Mouse (Mus musculus) liver, embryonic 13.5 days (tissue): Measurements from ENCODE around the gene Gzmf. TPM values are rescaled to one million over a fixed set of nuclear protein-coding genes. Genes with fewer than 3 reads are reported as not detected.
"Not testable (repeated sequence)": the region's sequence is repeated elsewhere in the genome, so short reads cannot be mapped to it uniquely, and the experiment has no call there.

Source experiments
- ATAC-seq: fragments of 200-750 bp; cut with Nextera tagmentation; 2 replicates; pipeline ENCODE4 v1.8.0; 2017; ENCODE audit warnings: low read depth, mild to moderate bottlenecking, moderate number of reproducible peaks, moderate library complexity
- DNase-seq: peaks from one replicate; pipeline ENCODE4 v3.0.0; 2022
- H3K27ac ChIP-seq: fragments of 300-500 bp; sonication (generic); 2 replicates; pipeline ENCODE4 v1.5.1; 2015; ENCODE audit warnings: moderate library complexity, mild to moderate bottlenecking, inconsistent platforms
- H3K27me3 ChIP-seq: fragments of 300-500 bp; sonication (generic); 2 replicates; pipeline ENCODE4 v1.6.1; 2015; ENCODE audit warnings: mild to moderate bottlenecking, inconsistent platforms
- H3K36me3 ChIP-seq: fragments of 300-500 bp; sonication (generic); 2 replicates; pipeline ENCODE4 v1.6.1; 2015; ENCODE audit warnings: mild to moderate bottlenecking, inconsistent platforms
- H3K4me1 ChIP-seq: fragments of 300-500 bp; sonication (generic); replicated peaks from 2 replicates; pipeline ENCODE4 v1.6.1; 2015; ENCODE audit warnings: inconsistent platforms
- H3K4me2 ChIP-seq: fragments of 300-500 bp; sonication (generic); 2 replicates; pipeline ENCODE4 v1.6.1; 2015; ENCODE audit warnings: inconsistent platforms, mild to moderate bottlenecking, moderate library complexity
- H3K4me3 ChIP-seq: fragments of 300-500 bp; sonication (generic); replicated peaks from 2 replicates; pipeline ENCODE4 v1.5.1; 2015; ENCODE audit warnings: mild to moderate bottlenecking, inconsistent platforms
- H3K9ac ChIP-seq: fragments of 300-500 bp; sonication (generic); 2 replicates; pipeline ENCODE4 v1.6.1; 2015; ENCODE audit warnings: mild to moderate bottlenecking, inconsistent platforms
- H3K9me3 ChIP-seq: fragments of 300-500 bp; sonication (generic); replicated peaks from 2 replicates; pipeline ENCODE4 v1.6.1; 2016; ENCODE audit warnings: inconsistent platforms
- WGBS: fragments of 180-500 bp; shearing (Covaris S2); methylation state at CpG from one replicate; pipeline ENCODE4 v1.1.7; 2015; ENCODE audit not compliant: insufficient replicate concordance; 5-methylcytosine and 5-hydroxymethylcytosine counted together
- polyA plus RNA-seq: library from polyadenylated mRNA; unstranded; fragments of >200 nt; fragmentation: Nextera tagmentation; extraction: Ambion mirVana; gene quantifications from 2 replicates; pipeline ENCODE4 v1.2.1, GENCODE M21; 2015

Gene Gzmf
- polyA plus RNA-seq, 1 experiment from 2014 or later, result not detected

GRCm38 (mm10) chr14:56168009-56168408 lies 43.2 kb downstream of the Gzmf start:
- no peaks in the 10 kb centered on the region for H3K9me3 ChIP-seq
- no peak overlapping the region for H3K4me2 ChIP-seq
- no peak overlapping the region for H3K27ac ChIP-seq
- H3K36me3 ChIP-seq, result no peaks in the 10 kb centered on the region
- no peak overlapping the region for H3K4me3 ChIP-seq
- no peaks in the 10 kb centered on the region for H3K27me3 ChIP-seq
- no peak for ATAC-seq
- H3K9ac ChIP-seq, result no peak overlapping the region
- H3K4me1 ChIP-seq, result no peaks in the 10 kb centered on the region
- 48% methylated on average over 6 of the region's 6 CpGs for WGBS
- no peak for DNase-seq

GRCm38 (mm10) chr14:56162109-56162508 lies 49.1 kb downstream of the Gzmf start:
- Histone ChIP-seq H3K4me3 (no peak overlapping the region), H3K9ac (no peak overlapping the region), H3K36me3 (no peaks in the 10 kb centered on the region), H3K4me2 (no peak overlapping the region), H3K27ac (no peak overlapping the region), H3K27me3 (no peaks in the 10 kb centered on the region), H3K4me1 (no peaks in the 10 kb centered on the region), H3K9me3 (no peaks in the 10 kb centered on the region)
- ATAC-seq (no peak), DNase-seq (no peak)
- 53% methylated on average over 2 of the region's 2 CpGs for WGBS

- DNase-seq, H3K9ac ChIP-seq, H3K36me3 ChIP-seq, ATAC-seq, H3K4me1 ChIP-seq, H3K4me3 ChIP-seq, H3K27ac ChIP-seq, H3K4me2 ChIP-seq, H3K9me3 ChIP-seq, H3K27me3 ChIP-seq: not testable (repeated sequence)
- WGBS, result 42% methylated on average over 2 of the region's 2 CpGs
Observed at GRCm38 (mm10) chr14:56159479-56159878, 51.7 kb downstream of the Gzmf start, which contains the start of gene Gzmg. TSS of gene Gzmg (minus strand) at chr14:56159579.

- ATAC-seq, result no peak
- Histone ChIP-seq H3K4me3 (no peak overlapping the region), H3K4me2 (no peak overlapping the region), H3K9ac (no peak overlapping the region), H3K4me1 (no peaks in the 10 kb centered on the region), H3K27ac (no peak overlapping the region), H3K36me3 (no peaks in the 10 kb centered on the region), H3K9me3 (no peaks in the 10 kb centered on the region), H3K27me3 (no peaks in the 10 kb centered on the region)
- DNase-seq, result no peak
- 51% methylated on average over 2 of the region's 2 CpGs for WGBS
Observed at GRCm38 (mm10) chr14:56155340-56155739, 55.9 kb downstream of the Gzmf start.

Other genes starting within 250 kb of the Gzmf start
- gene Mcpt1, start 193.4 kb downstream of the Gzmf start, polyA plus RNA-seq, result not detected in 2 replicates
- gene Mcpt9, start 180.9 kb downstream of the Gzmf start, polyA plus RNA-seq, result not detected in 2 replicates
- gene Mcpt2, start 169.4 kb downstream of the Gzmf start, polyA plus RNA-seq, result 0.24 TPM in 2 replicates
- not detected in 2 replicates for gene Mcpt4, start 149.1 kb downstream of the Gzmf start, polyA plus RNA-seq
- gene Mcpt8, start 126.1 kb downstream of the Gzmf start, polyA plus RNA-seq, result 2.3 and 3.3 TPM in 2 replicates
- gene Ctsg, start 108.8 kb downstream of the Gzmf start, polyA plus RNA-seq, result 20.1 and 21.8 TPM in 2 replicates
- gene Gzme, start 90.8 kb downstream of the Gzmf start, polyA plus RNA-seq, result not detected in 2 replicates
- gene Gzmd, start 78.8 kb downstream of the Gzmf start, polyA plus RNA-seq, result not detected in 2 replicates
- not detected in 2 replicates for gene Gzmg, start 51.8 kb downstream of the Gzmf start, polyA plus RNA-seq
- not detected in 2 replicates for gene Gzmn, start 36.8 kb downstream of the Gzmf start, polyA plus RNA-seq
- not detected in 2 replicates for gene Gzmc, start 23.2 kb upstream of the Gzmf start, polyA plus RNA-seq
- gene Gzmb, start 50.8 kb upstream of the Gzmf start, polyA plus RNA-seq, result 0.07 and 0.17 TPM in 2 replicates
- not detected in 2 replicates for gene Atp12a, start 153.7 kb upstream of the Gzmf start, polyA plus RNA-seq
- gene Rnf17, start 191.2 kb upstream of the Gzmf start, polyA plus RNA-seq, result 2.4 and 3.2 TPM in 2 replicates